Mouse (Mus musculus) forebrain, embryonic 15.5 days (tissue): ENCODE measurements around the gene Slc35g3. TPM values are rescaled to one million over a fixed set of nuclear protein-coding genes. Genes with fewer than 3 reads are reported as not detected.
"Not testable (repeated sequence)": the region's sequence is repeated elsewhere in the genome, so short reads cannot be mapped to it uniquely, and the experiment has no call there.

ENCODE experiments used
- ATAC-seq: fragments of 200-750 bp; cut with Nextera tagmentation; replicated peaks from 2 replicates; pipeline ENCODE4 v1.8.0; 2017; ENCODE audit warnings: mild to moderate bottlenecking, moderate TSS enrichment, moderate library complexity
- H3K27ac ChIP-seq: fragments of 300-500 bp; sonication (generic); replicated peaks from 2 replicates; pipeline ENCODE4 v1.5.1; 2015; ENCODE audit warnings: mild to moderate bottlenecking, inconsistent platforms
- H3K27me3 ChIP-seq: fragments of 300-500 bp; sonication (generic); 2 replicates; pipeline ENCODE4 v1.6.1; 2015; ENCODE audit warnings: inconsistent platforms
- H3K36me3 ChIP-seq: fragments of 300-500 bp; sonication (generic); 2 replicates; pipeline ENCODE4 v1.6.1; 2015; ENCODE audit warnings: mild to moderate bottlenecking, inconsistent platforms
- H3K4me1 ChIP-seq: fragments of 300-500 bp; sonication (generic); 2 replicates; pipeline ENCODE4 v1.6.1; 2015; ENCODE audit warnings: inconsistent platforms
- H3K4me2 ChIP-seq: fragments of 300-500 bp; sonication (generic); replicated peaks from 2 replicates; pipeline ENCODE4 v1.6.1; 2015; ENCODE audit warnings: mild to moderate bottlenecking, inconsistent platforms
- H3K4me3 ChIP-seq: fragments of 300-500 bp; sonication (generic); 2 replicates; pipeline ENCODE4 v1.5.1; 2015; ENCODE audit warnings: mild to moderate bottlenecking, inconsistent platforms
- H3K9ac ChIP-seq: fragments of 300-500 bp; sonication (generic); replicated peaks from 2 replicates; pipeline ENCODE4 v1.6.1; 2015; ENCODE audit warnings: mild to moderate bottlenecking, inconsistent platforms
- H3K9me3 ChIP-seq: fragments of 300-500 bp; sonication (generic); 2 replicates; pipeline ENCODE4 v1.6.1; 2016; ENCODE audit warnings: inconsistent platforms
- WGBS: fragments of 180-500 bp; shearing (Covaris S2); methylation state at CpG from one replicate; pipeline ENCODE4 v1.1.7; 2015; ENCODE audit warnings: mixed read lengths; 5-methylcytosine and 5-hydroxymethylcytosine counted together
- polyA plus RNA-seq: library from polyadenylated mRNA; unstranded; fragments of >200 nt; fragmentation: Nextera tagmentation; extraction: Ambion mirVana; gene quantifications from 2 replicates; pipeline ENCODE4 v1.2.1, GENCODE M21; 2015

Gene Slc35g3
- polyA plus RNA-seq, 1 experiment from 2014 or later, result 0.56 TPM

- H3K27ac ChIP-seq, result no peak overlapping the region
- no peak overlapping the region for H3K9ac ChIP-seq
- H3K4me3 ChIP-seq, result no peak overlapping the region
- WGBS, result 76% methylated on average over 7 of the region's 7 CpGs
- no peaks in the 10 kb centered on the region for H3K36me3 ChIP-seq
- H3K4me2 ChIP-seq, result no peak overlapping the region
- peaks cover 39% of the 10 kb centered on the region for H3K4me1 ChIP-seq
- no peak for ATAC-seq
- H3K9me3 ChIP-seq, result no peaks in the 10 kb centered on the region
- no peaks in the 10 kb centered on the region for H3K27me3 ChIP-seq
Measured at GRCm38 (mm10) chr11:69763551-69763950, 1.8 kb upstream of the Slc35g3 start.

- ATAC-seq, result no peak
- Histone ChIP-seq H3K9ac (no peak overlapping the region), H3K4me3 (no peak overlapping the region), H3K27me3 (no peaks in the 10 kb centered on the region), H3K36me3 (no peaks in the 10 kb centered on the region), H3K4me1 (peaks cover 40% of the 10 kb centered on the region), H3K4me2 (no peak overlapping the region), H3K9me3 (no peaks in the 10 kb centered on the region), H3K27ac (peak overlapping the region; percentile 100)
- WGBS, result 94% methylated on average over 7 of the region's 7 CpGs
Measured at GRCm38 (mm10) chr11:69760901-69761200, 917 bp downstream of the Slc35g3 start.

GRCm38 (mm10) chr11:69760160-69760900, 1.4 kb downstream of the Slc35g3 start:
- WGBS, result 73% methylated on average over 14 of the region's 14 CpGs
- peak overlapping the region; percentile 58; the same call in 1 of the 2 replicates for H3K4me3 ChIP-seq

GRCm38 (mm10) chr11:69758971-69759721, 2.6 kb downstream of the Slc35g3 start:
- Histone ChIP-seq H3K27me3 (no peaks in the 10 kb centered on the region), H3K9me3 (no peaks in the 10 kb centered on the region), H3K27ac (peak overlapping the region; percentile 100), H3K9ac (peak overlapping the region; percentile 75), H3K4me1 (peaks cover 51% of the 10 kb centered on the region), H3K36me3 (no peaks in the 10 kb centered on the region), H3K4me3 (peak overlapping the region; percentile 58), H3K4me2 (peak overlapping the region; percentile 83)
- WGBS, result under 1% methylated on average over 37 of the region's 37 CpGs
- ATAC-seq, result peak; percentile 84

More at GRCm38 (mm10) chr11:69760160-69760900, 1.4 kb downstream of the Slc35g3 start:
- peak overlapping the region; percentile 75 for H3K9ac ChIP-seq
- peaks cover 43% of the 10 kb centered on the region for H3K4me1 ChIP-seq
- peak overlapping the region; percentile 100 for H3K27ac ChIP-seq
- H3K36me3 ChIP-seq, result no peaks in the 10 kb centered on the region
- no peaks in the 10 kb centered on the region for H3K9me3 ChIP-seq
- H3K27me3 ChIP-seq, result no peaks in the 10 kb centered on the region
- ATAC-seq, result no peak
- H3K4me2 ChIP-seq, result peak overlapping the region; percentile 83

- no peaks in the 10 kb centered on the region for H3K9me3 ChIP-seq
- peak; percentile 96 for ATAC-seq
- under 1% methylated on average over 36 of the region's 36 CpGs for WGBS
- peak within 1 kb of the TSS; percentile 83 for H3K4me2 ChIP-seq
- peak within 1 kb of the TSS; percentile 75 for H3K9ac ChIP-seq
- H3K27me3 ChIP-seq, result no peaks in the 10 kb centered on the region
- no peaks in the 10 kb centered on the region for H3K36me3 ChIP-seq
- H3K4me1 ChIP-seq, result peaks cover 55% of the 10 kb centered on the region
- peak within 1 kb of the TSS; percentile 58 for H3K4me3 ChIP-seq
- peak within 1 kb of the TSS; percentile 100 for H3K27ac ChIP-seq
Measured at GRCm38 (mm10) chr11:69758478-69758970, 3.2 kb downstream of the Slc35g3 start, which contains the start of gene Polr2a. TSS of gene Polr2a (minus strand) at chr11:69758637.

DNA sequence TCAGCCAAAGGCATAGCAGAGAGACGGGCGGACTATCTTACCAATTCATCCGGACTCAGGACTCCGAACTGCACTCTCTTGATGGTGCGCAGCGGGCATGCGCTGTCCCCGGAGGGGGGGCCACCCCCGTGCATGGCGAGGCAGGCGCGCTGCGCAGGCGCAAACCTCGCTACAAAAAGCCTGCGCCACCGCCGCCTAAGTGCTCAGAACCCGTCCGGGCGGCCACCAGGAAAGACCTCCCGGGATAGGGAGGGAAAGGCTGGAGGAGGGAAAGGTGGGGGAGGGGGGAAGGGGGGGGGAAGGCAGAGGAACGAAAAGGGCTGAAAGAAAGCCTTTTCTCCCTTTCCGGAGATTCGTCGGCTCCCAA, 3.7 kb downstream of the Slc35g3 start:
- peak overlapping the region; percentile 58 for H3K4me3 ChIP-seq
- H3K27me3 ChIP-seq, result no peaks in the 10 kb centered on the region
- WGBS, result under 1% methylated on average over 26 of the region's 26 CpGs
- H3K36me3 ChIP-seq, result no peaks in the 10 kb centered on the region
- ATAC-seq, result peak; percentile 88
- H3K9ac ChIP-seq, result peak overlapping the region; percentile 75
- peak overlapping the region; percentile 83 for H3K4me2 ChIP-seq
- peak overlapping the region; percentile 100 for H3K27ac ChIP-seq
- no peaks in the 10 kb centered on the region for H3K9me3 ChIP-seq
- H3K4me1 ChIP-seq, result peaks cover 58% of the 10 kb centered on the region

- peaks cover 64% of the 10 kb centered on the region for H3K4me1 ChIP-seq
- peak overlapping the region; percentile 75 for H3K9ac ChIP-seq
- WGBS, result 43% methylated on average over 9 of the region's 9 CpGs
- ATAC-seq, result no peak
- no peaks in the 10 kb centered on the region for H3K27me3 ChIP-seq
- peak overlapping the region; percentile 100 for H3K27ac ChIP-seq
- no peaks in the 10 kb centered on the region for H3K9me3 ChIP-seq
- H3K36me3 ChIP-seq, result no peaks in the 10 kb centered on the region
- peak overlapping the region; percentile 83 for H3K4me2 ChIP-seq
- peak overlapping the region; percentile 58 for H3K4me3 ChIP-seq
Measured at GRCm38 (mm10) chr11:69757303-69758089, 4.3 kb downstream of the Slc35g3 start.

GRCm38 (mm10) chr11:69754701-69755100, 7.1 kb downstream of the Slc35g3 start:
- H3K9me3 ChIP-seq, result no peaks in the 10 kb centered on the region
- H3K27me3 ChIP-seq, result no peaks in the 10 kb centered on the region
- no peaks in the 10 kb centered on the region for H3K36me3 ChIP-seq
- peak overlapping the region; percentile 9 for H3K4me2 ChIP-seq
- no peak for ATAC-seq
- no peak overlapping the region for H3K9ac ChIP-seq
- peaks cover 60% of the 10 kb centered on the region for H3K4me1 ChIP-seq
- 39% methylated on average over 3 of the region's 3 CpGs for WGBS
- H3K27ac ChIP-seq, result no peak overlapping the region
- H3K4me3 ChIP-seq, result 0 out of 2 replicates have a peak overlapping the region, but pooled peaks have one; percentile 3

DNA sequence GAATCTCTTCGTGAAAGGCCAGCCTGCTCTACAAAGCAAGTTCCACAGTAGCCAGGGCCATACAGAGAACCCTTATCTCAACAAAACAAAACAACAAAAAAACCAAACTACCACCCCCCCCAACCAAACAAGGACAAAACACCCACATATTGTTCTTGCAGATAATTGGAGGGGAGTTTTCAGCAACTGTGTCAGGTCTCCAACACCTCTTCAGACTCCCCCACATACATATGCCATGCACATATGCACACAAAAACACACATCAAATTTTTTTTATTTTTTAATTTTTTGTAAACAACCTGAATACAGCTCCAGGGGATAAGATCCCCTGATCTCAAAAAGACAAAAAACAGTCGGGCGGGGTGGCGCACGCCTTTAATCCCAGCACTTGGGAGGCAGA, 7.5 kb downstream of the Slc35g3 start:
- Histone ChIP-seq H3K27ac (no peak overlapping the region), H3K36me3 (no peaks in the 10 kb centered on the region), H3K27me3 (no peaks in the 10 kb centered on the region), H3K9me3 (no peaks in the 10 kb centered on the region), H3K9ac (no peak overlapping the region), H3K4me2 (peak overlapping the region; percentile 9), H3K4me1 (peaks cover 57% of the 10 kb centered on the region), H3K4me3 (no peak overlapping the region)
- ATAC-seq, result no peak
- 85% methylated on average over 5 of the region's 5 CpGs for WGBS

- no peak for ATAC-seq
- Histone ChIP-seq H3K4me3 (no peak overlapping the region), H3K4me1 (peaks cover 57% of the 10 kb centered on the region), H3K27me3 (no peaks in the 10 kb centered on the region), H3K36me3 (no peaks in the 10 kb centered on the region), H3K9me3 (no peaks in the 10 kb centered on the region), H3K9ac (no peak overlapping the region), H3K27ac (no peak overlapping the region), H3K4me2 (no peak overlapping the region)
Measured at GRCm38 (mm10) chr11:69752686-69753085, 9.1 kb downstream of the Slc35g3 start.

GRCm38 (mm10) chr11:69751635-69752034, 10.1 kb downstream of the Slc35g3 start:
- Histone ChIP-seq H3K4me2 (no peak overlapping the region), H3K4me3 (no peak overlapping the region), H3K27ac (no peak overlapping the region), H3K36me3 (peaks cover 7% of the 10 kb centered on the region), H3K9ac (no peak overlapping the region), H3K4me1 (peaks cover 47% of the 10 kb centered on the region), H3K9me3 (no peaks in the 10 kb centered on the region), H3K27me3 (no peaks in the 10 kb centered on the region)
- 81% methylated on average over 3 of the region's 3 CpGs for WGBS
- ATAC-seq, result no peak

- not testable (repeated sequence) for ATAC-seq, H3K27me3 ChIP-seq, H3K4me2 ChIP-seq, H3K27ac ChIP-seq, H3K9me3 ChIP-seq, H3K9ac ChIP-seq, H3K4me3 ChIP-seq, H3K4me1 ChIP-seq
- peaks cover 30% of the 10 kb centered on the region for H3K36me3 ChIP-seq
- 68% methylated on average over 3 of the region's 3 CpGs for whole genome bisulfite sequencing
Measured at GRCm38 (mm10) chr11:69731408-69731807, 30.4 kb downstream of the Slc35g3 start.
